Mouse (Mus musculus) adrenal gland, adult (tissue): ENCODE data around the gene Myo1d.
A peak's percentile ranks its signal among the peaks of the same experiment; 100 is the strongest.

Experiments
- DNase-seq, 2 experiments: peaks; one replicate each; pipeline ENCODE4 v3.0.0; 2022 to 2023; ENCODE audit warnings: low spot score in 1 of 2; ENCODE audit not compliant: inconsistent age in 2 of 2

Gene Myo1d

GRCm38 (mm10) chr11:80508361-80509175 lies 271.3 kb downstream of the Myo1d start:
- DNase-seq, result no peak

GRCm38 (mm10) chr11:80507791-80508190 lies 272.0 kb downstream of the Myo1d start:
- DNase-seq, result no peak

- DNase-seq, result no peak
Measured at GRCm38 (mm10) chr11:80506483-80506882, 273.3 kb downstream of the Myo1d start.

DNA sequence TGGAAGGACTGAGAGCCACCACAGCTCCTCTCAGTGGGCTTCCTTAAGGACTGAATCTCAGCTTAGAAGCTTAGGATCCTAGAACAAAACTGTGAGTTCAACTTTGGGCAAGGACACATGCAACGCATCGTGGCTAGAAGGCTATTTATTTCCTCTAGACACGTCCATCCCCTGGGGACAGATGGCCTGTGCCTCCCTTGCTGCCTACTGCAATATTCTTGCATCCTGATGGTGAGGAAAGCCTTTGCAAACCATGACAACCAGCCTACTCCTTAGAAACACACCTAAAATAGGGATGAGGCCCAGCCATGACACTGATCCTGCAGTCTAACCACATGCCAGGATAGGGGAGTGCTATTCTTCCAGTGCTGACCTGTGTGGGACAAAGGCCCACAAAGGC lies 274.2 kb downstream of the Myo1d start:
- DNase-seq, result no peak

- no peak for DNase-seq
Measured at GRCm38 (mm10) chr11:80504519-80505385, 275.1 kb downstream of the Myo1d start.

GRCm38 (mm10) chr11:80503726-80504452 lies 275.9 kb downstream of the Myo1d start:
- peak in 1 of 2 experiments; percentile 38 for DNase-seq

- no peak for DNase-seq
Measured at GRCm38 (mm10) chr11:80503281-80503680, 276.5 kb downstream of the Myo1d start.

DNA sequence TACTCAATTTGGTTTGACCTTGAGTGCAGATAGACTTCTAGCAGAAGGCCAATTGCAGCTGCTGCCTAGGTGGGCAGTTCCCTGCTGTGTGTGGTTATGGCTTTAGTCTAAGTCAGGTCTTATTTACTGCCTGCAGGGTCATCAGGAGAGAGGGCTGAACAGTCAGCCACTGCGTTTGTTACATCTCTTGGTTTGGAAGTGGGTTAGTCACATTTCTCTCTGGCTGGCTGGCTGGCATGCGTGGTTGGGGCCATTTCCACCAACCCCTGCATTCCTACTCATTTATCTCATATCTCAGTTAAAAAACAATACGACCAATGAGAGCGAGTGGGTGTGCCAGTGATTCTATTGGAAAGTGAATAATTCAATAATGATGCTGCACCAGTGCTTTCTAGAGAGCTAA lies 280.3 kb downstream of the Myo1d start:
- DNase-seq, result peak in 1 of 2 experiments; percentile 68

DNA sequence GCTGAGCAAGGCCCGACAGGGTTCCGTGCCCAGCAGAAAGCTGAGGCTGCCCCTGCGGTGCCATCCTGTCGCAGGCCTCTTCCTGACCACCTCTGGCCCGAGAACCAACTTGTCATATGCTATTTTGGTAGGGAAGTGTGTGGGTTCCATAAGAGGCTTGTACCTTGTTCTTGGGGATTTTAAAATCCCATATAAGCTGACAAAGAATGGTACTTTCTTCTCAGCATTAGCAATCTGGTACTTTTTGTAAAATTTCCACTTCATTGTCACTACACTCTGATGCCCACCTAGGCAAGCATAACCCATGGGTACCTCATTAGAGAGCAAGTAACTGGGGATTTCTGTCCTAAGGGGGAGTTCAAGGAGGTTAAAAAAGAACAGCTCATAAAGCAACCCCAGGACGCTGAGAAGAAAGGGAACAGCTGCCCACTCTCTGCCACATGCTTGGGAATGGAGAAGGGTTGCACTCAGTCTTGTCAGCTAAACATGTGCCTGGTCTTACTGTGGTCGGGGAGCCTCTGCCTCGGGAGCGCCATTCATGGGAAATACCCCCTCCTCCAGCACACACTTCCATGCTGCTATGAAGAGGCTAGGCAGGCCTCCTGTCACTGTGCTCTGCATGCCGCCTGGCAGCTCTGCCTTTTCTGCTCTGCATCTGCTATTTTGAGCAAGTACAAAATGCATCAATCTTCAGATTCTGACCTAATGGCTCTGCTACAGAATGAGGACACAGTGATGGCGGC lies 281.3 kb downstream of the Myo1d start:
- no peak for DNase-seq

DNA sequence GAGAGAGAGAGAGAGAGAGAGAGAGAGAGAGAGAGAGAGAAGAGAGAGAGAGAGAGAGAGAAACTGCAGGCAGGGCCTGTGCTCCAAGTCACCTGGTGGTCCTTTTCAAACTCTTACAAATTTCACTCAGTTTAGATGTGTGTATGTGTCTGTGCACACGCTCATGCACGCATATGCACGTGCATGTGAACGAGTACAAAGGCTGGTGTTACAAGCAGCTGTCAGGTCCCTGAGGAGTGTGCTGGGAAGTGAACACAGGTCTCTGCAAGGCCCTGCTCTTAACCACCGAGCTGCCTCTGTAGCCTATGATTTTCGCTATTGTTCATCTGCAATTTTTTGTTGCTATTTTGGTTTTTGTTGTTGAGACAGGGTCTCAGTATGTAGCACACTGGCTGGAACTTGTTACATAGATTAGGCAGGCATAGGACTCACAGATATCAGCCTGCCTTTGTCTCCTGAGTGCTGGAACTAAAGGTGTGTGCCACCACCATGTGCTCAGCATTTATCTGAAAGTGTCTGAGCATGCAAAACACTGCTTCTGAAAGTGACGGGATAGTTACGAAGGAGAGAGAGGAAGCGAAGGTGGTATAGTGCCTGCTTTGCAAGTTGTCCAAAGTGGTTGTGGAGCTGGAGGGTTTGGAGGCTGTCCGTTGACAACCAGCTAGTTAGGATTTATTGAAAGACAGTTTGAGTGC lies 282.5 kb downstream of the Myo1d start:
- no peak for DNase-seq

DNA sequence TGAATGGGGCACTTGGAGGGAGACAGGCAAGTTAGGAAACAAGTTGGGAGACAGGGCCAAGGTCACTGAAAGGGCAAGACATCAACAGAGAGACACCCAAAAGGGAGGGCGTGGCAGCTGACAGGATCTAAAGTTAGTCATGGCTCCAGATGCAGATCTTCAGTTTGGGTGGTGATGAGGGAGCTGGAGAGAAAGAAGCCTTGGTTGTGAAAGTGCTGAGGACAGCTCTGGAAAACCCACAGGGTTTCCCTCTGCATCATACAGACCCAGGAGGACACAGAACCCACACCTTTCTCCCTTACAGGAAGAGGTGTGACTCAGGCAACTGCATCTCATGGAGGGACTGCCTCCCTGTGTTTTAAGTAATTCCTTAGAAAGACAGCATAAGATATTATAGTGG lies 283.2 kb downstream of the Myo1d start:
- DNase-seq, result no peak

- DNase-seq, result peak in 1 of 2 experiments; percentile 39
Measured at GRCm38 (mm10) chr11:80495972-80496371, 283.9 kb downstream of the Myo1d start.

GRCm38 (mm10) chr11:80494852-80495251 lies 285.0 kb downstream of the Myo1d start:
- no peak for DNase-seq

GRCm38 (mm10) chr11:80493186-80493585 lies 286.6 kb downstream of the Myo1d start:
- no peak for DNase-seq

- peak in 1 of 2 experiments; percentile 17 for DNase-seq
Measured at GRCm38 (mm10) chr11:80490831-80491230, 289.0 kb downstream of the Myo1d start.

DNA sequence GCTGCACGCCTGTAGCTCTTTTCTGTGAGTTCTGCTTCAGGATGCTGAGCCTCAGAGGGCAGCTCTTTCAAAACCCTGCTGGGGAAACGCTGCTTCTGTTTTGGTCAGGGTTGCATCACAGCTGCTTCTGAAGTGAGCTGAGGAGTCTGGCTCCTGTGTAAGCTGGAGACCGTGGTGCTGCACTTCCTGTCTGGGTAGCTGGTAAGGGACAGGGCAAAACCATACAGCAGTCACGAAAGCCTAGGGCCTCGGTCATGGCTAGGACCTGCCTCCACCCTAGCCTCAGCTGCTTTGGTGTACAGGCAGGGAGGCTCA lies 290.0 kb downstream of the Myo1d start:
- peak in 1 of 2 experiments; percentile 19 for DNase-seq

DNA sequence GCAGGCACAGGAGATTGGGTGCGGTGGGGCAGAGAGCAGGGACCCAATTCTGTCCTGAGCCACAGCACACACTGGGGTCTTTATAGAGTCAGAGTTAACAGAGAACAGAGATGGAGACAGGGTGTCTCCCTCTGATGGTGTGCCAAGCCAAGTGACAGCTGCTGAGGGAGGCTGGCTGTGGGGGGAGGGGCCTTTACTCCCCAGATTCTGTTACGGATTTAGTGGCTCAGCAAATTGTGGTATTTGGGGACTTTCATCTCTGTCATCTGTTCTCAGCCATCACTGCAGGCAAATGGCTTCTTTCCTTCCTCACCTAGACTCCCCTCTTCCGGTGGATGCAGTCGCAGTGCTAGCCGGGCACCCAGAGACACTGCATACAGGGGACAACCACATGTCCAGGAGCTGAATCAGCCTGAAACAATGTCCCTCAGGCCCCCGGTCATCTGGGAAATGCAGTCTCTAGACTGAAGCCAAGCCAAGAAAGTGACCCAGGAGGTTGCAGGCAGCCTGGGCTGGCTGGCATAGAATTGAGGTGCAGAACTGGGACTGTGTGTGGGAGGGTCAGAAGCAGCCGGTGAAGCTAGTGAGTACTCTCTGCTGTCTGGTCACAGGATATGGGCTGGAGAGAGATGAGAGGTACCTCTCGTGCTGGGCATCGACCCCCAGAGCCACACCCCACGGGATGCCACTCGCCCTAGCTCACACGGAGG lies 290.5 kb downstream of the Myo1d start:
- DNase-seq, result peak in 1 of 2 experiments; percentile 17

GRCm38 (mm10) chr11:80487904-80488587 lies 291.8 kb downstream of the Myo1d start:
- DNase-seq, result no peak

- no peak for DNase-seq
Measured at GRCm38 (mm10) chr11:80485622-80486206, 294.1 kb downstream of the Myo1d start.
